Mouse (Mus musculus) thymus, postnatal 14 days (tissue): ENCODE measurements around the gene Gm29735.
"Not testable (repeated sequence)": the region's sequence is repeated elsewhere in the genome, so short reads cannot be mapped to it uniquely, and the experiment has no call there.

Source experiments
- DNase-seq: peaks from one replicate; pipeline ENCODE4 v3.0.0; 2021

The Gm29735 gene

DNA sequence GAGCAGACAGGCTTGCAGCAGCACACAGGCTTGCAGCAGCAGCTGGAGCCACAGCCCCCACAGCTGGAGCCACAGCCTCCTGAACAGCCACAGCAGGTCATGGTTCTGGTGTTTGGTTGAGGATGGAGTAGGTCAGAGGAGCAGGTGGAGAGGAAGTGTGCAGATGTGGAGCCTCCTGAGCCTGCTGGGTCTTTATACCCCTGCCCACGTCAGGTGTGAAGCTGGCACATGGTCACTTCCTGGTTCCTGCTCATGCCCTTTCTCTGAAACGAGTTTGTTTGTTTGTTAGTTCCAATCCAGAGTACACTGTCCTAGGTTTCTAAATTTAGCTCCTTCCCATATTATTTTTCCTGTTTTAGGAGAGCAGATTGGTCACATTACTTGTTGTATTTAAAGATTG is at the start of gene Gm29735:
Gene Gm29735, minus strand, starts transcription at position 101 of the 400 bp plus-strand sequence.
- DNase-seq = not testable (repeated sequence)

DNA sequence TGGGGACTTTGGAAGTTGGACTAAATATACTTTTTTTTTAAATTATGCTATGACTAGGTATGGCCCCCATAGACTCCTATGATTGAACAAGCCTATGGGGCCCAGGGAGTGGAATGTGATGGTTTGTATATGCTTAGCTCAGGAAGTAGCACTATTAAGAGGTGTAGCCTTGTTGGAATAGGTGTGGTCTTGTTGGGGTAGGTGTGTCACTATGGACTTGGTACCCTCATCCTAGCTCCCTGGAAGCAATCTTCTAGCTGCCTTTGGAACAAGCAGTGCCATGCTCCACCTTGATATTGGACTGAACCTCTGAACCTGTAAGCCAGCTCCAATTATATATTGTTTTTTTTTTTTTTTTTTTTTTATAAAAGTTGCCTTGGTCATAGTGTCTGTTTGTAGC is 48.6 kb upstream of the Gm29735 start:
- DNase-seq = no peak

DNA sequence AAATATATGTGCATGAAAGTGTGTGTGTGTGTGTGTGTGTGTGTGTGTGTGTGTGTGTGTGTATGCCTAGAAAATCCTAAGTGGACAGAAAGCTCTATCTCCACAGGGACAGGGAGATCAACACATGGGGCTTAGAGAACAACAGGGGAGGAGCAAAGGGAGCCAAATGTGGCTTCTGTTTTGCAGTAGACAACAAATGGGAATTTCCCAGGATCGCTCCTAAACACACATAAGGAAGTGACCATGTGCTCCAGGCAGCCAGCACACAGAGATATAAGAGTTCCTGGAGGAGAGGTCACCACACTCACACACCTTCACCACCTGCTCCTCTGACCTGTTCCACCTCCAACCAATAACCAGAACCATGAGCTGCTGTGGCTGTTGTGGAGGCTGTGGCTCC is 44.2 kb upstream of the Gm29735 start, which contains the start of gene Krtap5-3:
Gene Krtap5-3, plus strand, starts transcription at position 301 of the 400 bp plus-strand sequence.
- DNase-seq = no peak

DNA sequence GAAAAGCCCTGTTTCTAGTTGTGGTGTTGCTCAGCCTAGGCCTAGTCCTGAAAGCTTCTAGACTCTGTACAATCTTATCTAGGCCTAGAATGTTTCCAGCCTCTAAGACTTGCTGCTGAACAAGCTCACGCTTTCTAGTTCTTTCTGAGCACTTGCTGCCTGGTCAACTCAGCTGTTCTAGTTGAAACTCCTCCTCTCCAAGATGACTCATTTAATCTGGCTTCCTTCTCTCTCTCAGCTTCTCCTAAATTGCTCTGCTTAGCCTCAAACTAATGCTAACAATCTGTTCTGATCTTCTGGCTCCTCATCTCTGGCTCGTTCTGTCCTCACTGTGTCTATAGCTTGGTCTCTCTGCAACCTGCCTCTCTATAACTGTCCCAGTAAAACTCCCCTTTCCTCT is 41.8 kb upstream of the Gm29735 start:
- no peak for DNase-seq

DNA sequence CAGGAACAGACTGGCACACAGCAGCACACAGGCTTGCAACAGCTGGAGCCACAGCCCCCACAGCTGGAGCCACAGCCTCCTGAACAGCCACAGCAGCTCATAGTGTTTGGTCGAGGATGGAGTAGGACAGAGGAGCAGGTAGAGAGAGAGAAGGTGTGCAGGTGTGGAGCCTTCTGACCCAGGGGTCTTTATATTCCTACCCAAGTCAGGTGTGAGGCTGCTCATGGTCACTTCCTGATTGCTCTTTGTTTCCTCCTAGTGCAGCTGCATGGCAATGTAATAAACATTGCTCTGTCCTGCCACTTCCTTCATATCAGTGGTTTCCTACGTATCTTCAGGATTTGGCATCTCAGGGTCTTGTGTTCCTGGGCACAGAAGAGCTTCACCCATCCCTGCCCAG is 33.4 kb upstream of the Gm29735 start, which contains the start of gene Gm10153:
Gene Gm10153, minus strand, starts transcription at position 101 of the 400 bp plus-strand sequence.
- no peak for DNase-seq

DNA sequence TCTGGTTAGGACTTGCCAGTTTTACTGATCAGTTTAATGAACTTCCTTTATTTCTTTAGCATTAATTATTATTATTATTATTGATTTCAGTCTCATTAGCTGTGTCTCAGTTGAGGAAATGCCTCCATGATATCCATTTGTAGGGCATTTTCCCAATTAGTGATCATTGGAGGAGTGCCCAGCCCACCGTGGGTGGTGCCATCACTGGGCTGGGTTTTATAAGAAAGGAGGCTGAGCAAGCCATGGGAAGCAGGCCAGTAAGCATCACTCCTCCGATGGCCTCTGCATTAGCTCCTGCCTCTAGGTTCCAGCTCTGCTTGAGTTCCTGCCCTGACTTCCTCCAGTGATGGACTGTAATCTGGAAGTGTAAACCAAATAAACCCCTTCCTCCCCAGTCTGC is 31.2 kb upstream of the Gm29735 start:
- DNase-seq = no peak

DNA sequence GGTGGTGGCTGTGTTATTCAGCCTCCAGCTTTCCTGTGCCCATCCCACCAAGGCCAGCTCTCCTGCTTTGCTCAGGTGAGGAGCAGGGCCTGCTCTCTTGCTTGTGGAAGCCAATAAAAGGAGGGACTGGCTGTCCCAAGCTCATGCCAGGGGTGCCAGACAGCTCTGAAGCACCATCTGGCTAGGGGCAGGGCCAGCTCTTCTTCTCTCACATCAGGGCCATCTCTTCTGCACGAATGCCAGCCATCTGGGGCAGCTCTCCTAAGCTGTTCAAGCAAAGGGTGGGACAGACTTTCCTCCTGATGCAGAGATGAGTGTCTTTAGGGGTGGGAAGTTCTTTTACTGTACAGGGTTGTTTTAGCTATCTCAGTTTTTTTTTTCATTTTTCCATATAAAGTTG is 24.1 kb upstream of the Gm29735 start:
- DNase-seq = no peak

DNA sequence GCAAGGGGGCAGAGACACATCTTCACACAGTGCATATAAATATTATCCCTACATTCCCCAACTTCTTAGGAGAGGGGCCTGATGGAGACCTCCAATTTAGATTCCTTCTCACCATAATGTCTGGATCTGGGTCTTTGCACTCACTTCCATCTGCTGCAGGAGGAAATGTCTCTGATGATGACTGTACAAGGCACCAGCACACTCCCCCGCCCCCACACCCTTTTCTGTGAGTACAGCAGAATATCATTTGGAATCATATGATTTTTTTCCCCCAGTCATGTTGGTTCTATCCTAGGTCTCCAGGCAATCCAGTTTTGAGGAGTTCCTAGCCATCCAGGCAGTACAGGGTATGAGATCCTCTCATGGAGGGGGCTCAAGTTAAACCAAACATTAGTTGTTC is 21.8 kb upstream of the Gm29735 start:
- DNase-seq = no peak

DNA sequence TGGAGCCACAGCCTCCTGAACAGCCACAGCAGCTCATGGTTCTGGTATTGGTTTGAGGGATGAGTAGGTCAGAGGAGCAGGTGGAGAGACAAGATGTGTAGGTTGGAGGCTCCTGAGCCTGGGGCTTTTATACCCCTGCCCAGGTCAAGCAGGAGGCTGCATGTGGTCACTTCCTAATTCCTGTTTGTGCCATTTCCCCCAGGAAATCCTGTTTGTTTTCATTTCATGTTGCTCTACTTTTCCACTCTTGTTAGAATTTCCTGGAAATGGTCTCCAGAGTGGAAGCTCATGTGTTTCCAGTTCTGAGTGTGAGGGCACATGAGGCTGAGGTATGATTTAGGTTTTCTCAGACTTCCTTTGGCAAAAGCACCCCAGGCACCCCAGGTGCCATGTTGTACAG is 19.0 kb upstream of the Gm29735 start, which contains the start of gene Krtap5-2:
Gene Krtap5-2, minus strand, starts transcription at position 101 of the 400 bp plus-strand sequence.
- not testable (repeated sequence) for DNase-seq

DNA sequence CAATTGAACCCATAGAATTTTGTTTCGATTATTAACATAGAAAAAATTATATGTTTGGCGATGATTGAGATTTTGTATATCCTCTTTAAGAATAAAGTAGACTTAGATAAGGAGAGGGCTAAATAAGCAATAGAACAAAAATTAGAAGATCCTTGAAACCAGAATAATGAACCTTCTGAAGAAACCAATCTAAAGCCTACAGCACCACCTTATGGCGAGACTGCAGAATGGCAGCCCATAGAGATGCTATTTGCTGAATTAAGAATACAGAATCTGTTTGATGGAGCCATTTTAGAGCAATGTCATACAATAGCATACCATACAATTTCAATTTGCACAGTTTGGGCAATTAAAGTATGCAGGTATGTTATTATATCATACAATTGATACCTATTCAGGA is 12.9 kb upstream of the Gm29735 start:
- DNase-seq = no peak

DNA sequence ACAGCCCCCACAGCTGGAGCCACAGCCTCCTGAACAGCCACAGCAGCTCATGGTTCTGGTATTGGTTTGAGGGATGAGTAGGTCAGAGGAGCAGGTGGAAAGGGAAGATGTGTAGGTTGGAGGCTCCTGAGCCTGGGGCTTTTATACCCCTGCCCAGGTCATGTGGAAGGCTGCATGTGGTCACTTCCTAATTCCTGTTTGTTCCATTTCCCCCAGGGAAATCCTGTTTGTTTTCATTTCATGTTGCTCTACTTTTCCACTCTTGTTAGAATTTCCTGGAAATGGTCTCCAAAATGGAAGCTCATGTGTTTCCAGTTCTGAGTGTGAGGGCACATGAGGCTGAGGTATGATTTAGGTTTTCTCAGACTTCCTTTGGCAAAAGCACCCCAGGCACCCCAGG is 8.7 kb upstream of the Gm29735 start, which contains the start of gene Gm4553:
Gene Gm4553, minus strand, starts transcription at position 101 of the 400 bp plus-strand sequence.
- DNase-seq = not testable (repeated sequence)

DNA sequence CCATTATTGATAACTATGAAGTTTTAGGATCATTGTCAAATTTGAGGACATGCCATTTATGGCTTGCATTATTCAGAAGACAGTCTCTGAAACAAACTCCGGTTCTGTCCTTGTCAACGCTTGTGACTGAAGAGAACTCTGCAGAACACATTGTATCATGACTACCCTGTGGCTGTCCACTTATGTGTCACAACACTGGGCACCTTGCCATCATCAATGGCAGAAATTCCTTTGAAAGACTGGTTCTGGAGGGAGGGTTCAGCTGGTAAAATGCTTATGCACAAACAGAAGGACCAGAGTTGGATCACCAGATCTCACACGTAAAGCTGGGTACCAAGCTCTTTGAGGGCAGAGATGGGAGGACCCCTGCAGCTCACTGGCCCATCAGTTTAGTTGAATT is 2.5 kb upstream of the Gm29735 start:
- DNase-seq = no peak

DNA sequence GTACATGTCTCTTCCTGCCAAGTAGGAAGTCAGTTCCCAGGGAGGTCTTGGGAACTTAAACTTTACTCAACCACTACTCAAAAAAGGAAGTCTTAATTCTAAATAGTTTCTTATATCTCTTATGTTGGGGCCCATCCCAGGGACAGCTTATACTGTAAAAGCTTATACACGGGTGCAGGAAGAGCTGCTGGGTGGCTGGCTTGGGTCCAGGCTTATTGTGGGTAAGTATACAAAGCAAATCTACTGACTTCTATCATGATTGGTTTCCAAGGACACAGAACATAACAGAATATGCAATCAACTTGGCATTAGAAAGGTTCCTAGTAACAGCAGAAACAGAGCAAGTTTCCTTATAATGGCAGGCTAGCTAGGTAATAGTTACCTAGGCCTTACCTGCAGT is 1.6 kb downstream of the Gm29735 start:
- DNase-seq = no peak

DNA sequence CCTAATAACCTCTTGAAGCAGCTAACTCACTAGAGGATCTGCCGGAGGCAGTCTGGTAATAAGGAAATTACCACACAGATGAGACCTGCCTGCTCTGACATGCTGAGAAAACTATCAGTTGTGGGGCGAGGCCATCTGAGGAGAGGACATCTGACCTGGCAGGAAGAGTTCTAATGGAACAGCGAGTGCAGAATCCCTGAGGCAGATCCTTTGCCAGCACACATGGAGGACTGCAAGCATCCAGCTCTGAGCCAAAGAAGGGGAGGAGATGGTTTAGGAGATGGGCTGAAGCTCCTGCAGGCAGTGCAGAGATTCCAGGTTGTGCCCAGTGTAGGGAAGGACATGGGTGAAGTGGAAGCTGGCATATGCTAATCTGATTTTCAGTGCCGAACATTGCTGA is 4.7 kb downstream of the Gm29735 start:
- DNase-seq = no peak

DNA sequence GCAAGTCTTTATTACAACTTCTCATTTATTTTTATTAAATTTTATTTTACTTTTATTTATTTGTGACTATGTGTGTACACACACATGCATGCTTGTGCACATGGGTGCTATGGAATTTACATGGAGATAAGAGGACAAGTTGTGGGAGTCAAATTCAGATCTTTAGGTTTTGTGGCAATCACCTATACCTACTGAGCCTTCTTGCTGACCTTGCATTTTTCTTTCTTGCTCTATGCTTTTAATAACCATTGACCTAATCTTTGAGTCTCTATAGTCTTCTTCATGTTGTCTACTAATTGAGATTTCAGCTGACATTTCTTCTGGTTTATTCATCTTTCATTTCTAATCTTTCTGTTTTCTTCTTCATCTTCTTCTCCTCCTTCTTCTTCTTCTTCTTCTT is 8.3 kb downstream of the Gm29735 start:
- DNase-seq = no peak

DNA sequence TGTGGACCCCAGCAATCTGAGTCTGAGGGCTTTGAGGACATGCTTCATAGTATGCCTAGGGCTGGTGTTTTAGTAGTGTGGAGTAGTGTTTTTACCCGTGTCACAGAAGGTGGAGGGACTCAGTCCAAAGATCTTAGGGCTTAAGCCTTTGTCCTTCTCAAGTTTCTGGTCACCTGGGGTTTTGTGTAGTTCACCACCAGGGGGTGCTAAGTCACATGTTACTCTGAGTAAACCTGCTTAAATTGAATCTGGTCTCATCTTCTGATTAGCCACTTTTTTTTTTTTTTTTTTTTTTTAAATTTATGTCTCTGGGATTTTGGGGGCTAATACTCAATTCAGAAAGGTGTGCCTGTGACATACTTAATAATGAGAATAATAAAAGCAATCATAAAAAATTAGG is 10.9 kb downstream of the Gm29735 start:
- DNase-seq = peak; percentile 51

DNA sequence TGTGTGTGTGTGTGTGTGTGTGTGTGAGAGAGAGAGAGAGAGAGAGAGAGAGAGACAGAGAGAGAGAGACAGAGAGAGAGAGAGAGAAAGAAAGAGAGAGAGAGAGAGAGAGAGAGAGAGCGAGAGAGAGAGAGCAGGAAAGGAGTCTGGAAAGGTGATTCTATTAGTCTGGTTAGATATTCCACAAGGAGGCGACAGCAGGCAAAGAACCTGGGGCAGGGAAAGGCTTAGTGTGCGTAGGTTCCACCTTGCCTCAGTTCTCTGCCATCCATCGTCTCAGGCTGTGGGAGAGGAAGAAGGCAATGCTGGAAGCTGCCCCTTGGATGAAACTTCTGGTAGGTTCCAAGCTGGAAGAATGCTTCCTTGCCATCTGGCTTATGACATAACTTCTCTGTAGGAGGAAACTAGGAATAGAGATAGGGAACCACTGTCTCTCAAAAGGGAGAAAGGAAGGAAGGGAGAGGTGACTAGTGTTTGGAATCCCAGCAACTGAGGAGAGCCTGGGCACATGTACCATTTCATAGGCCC is 11.4 kb downstream of the Gm29735 start:
- no peak for DNase-seq

DNA sequence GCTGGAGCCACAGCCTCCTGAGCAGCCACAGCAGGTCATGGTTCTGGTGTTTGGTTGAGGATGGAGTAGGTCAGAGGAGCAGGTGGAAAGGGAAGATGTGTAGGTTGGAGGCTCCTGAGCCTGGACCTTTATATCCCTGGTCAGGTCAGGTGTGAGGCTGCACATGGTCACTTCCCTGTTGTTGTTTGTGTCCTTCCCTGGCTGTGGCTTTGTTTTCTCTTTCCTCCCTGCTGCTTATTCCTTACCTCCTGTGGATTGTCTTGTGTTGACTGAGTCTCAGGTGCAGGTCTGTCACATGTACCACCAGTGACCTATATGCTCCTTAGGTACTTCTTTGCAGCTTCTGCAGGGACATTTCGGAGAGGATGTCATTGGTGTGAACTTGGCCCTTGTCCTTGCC is 12.4 kb downstream of the Gm29735 start, which contains the start of gene Gm45337:
Gene Gm45337, minus strand, starts transcription at position 101 of the 400 bp plus-strand sequence.
- no peak for DNase-seq

DNA sequence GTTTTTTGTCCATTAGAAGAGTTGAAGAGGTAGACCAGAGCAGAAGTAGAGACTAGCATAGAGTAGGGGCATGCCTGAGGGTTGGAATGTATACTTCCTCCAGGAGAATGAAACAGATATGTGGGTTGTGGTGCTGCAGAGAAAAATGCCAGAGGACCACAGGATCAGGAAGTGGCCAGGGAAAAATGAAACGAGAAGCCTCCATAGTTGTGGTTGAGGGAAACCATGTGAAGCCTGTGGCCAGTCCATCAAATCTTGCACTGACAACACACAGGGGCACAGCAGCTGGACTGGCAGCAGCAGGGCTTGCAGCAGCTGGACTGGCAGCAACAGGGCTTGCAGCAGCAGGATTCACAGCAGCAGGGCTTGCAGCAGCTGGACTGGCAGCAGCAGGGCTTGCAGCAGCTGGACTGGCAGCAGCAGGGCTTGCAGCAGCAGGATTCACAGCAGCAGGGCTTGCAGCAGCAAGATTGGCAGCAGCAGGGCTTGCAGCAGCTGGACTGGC is 13.4 kb downstream of the Gm29735 start:
- not testable (repeated sequence) for DNase-seq

DNA sequence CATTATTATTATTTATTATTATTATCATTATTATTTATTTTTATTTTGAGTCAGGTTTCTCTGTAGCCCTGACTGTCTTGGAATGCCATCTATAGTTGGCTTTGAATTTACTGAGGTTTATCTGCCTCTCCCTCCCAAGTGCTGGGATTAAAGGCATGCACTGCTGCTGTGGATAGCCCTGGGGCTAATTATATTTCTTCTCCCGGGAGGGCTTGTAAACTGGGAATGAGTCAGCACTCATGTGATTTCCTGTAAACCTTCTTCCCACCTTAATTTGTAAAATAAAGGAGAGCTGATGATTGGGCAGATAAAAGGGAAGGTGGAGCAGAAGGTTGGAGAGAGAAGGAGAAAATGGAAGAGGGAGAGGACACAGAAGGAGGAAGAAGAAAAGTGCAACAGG is 16.2 kb downstream of the Gm29735 start:
- no peak for DNase-seq

DNA sequence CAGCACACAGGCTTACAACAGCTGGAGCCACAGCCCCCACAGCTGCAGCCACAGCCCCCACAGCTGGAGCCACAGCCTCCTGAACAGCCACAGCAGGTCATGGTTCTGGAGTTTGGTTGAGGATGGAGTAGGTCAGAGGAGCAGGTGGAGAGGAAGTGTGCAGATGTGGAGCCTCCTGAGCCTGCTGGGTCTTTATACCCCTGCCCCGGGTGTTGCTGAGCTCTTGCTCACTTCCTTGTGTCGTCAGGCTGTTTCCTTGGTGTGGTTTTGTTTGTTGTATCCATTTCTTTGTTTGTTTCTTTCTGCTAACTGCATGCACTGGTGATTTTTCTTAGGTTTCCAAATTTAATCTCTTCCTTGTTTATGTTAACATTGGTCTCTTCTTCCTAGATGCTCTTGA is 21.0 kb downstream of the Gm29735 start, which contains the start of gene Gm39115:
Gene Gm39115, minus strand, starts transcription at position 101 of the 400 bp plus-strand sequence.
- DNase-seq = not testable (repeated sequence)

DNA sequence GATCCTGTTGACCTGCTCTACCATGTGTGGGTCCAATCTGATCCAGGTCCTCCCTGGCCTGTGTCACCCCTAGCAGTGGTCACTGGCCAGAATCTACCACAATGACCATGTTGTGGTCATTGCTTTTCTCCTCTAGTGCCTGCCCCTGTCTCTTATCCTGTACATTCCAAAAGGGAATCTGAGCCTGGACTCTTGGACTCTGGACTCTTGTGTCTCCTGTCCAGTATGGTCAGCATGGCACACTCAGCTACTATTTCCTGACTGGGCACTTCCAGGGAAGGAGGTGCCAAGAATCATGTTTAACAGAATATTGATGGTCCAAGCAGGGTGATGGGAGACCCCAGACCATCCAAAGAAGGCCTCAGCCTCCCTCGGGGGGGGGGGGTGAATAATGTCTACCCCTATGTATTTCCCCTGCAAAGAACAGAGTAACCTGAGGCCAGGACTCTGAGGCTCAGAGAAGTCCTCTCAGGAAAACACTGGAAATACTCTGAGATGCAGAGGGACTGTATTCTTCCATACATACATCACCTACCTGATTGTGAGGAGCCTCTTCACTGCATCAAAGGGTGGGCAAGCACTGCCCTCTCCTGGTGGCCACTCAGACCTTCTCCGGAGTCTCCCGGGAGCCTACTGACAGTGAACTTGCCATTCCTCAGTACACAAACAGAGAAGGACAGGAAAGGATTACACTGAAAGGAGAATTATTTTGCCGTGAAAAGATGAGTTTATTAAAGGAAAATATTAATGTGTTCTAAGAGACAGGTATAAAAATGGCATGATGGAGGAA is 22.5 kb downstream of the Gm29735 start:
- DNase-seq = no peak

DNA sequence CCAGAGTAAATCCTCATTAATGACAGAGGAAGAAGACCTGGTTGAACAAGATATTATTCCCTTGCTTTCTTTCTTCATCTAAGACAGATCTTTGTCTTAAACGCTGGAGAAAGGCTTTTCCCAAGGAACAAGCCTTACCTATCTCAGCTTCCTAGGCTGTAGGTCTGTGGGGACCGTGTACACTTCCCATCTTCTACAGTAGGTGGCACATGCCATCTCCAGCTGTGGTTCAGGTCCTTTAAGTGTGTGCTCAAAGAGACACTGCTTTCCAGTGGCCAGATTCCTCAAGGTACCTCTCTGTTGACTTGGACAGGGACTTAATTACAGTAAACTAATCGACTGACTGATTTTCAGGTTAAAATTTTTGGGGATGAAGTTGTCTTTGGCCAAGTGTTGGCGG is 28.1 kb downstream of the Gm29735 start:
- DNase-seq = no peak

DNA sequence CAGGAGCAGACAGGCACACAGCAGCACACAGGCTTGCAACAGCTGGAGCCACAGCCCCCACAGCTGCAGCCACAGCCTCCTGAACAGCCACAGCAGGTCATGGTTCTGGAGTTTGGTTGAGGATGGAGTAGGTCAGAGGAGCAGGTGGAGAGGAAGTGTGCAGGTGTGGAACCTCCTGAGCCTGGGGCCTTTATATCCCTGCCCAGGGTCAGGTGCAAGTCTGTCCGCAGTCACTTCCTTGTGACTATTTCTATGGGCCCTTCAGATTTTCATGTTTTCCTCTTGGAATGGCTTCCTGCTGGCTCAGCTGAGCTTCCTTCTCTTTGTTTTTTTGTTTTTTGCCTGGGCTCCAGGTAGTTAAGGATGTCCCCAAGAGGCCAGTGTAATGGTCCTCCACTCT is 36.3 kb downstream of the Gm29735 start, which contains the start of gene Gm45618:
Gene Gm45618, minus strand, starts transcription at position 101 of the 400 bp plus-strand sequence.
- DNase-seq = not testable (repeated sequence)
